Mouse (Mus musculus) gastrocnemius, adult 2 months (tissue): ENCODE measurements around the gene Ralgapa2. TPM values are rescaled to one million over a fixed set of nuclear protein-coding genes. Genes with fewer than 3 reads are reported as not detected.

Experiments
- DNase-seq: peaks from one replicate; pipeline ENCODE4 v3.0.0; 2022
- H3K27ac ChIP-seq: fragments of 200-600 bp; 2 replicates; pipeline ENCODE4 v1.8.1; 2022; ENCODE audit warnings: mild to moderate bottlenecking
- H3K4me3 ChIP-seq: fragments of 200-600 bp; 2 replicates; pipeline ENCODE4 v1.8.1; 2022; ENCODE audit warnings: mild to moderate bottlenecking, moderate library complexity
- CTCF ChIP-seq: fragments of 200-600 bp; IDR thresholded peaks from 2 replicates; pipeline ENCODE4 v1.8.1; 2022; ENCODE audit warnings: antibody characterized with exemption, mild to moderate bottlenecking, moderate library complexity
- intact Hi-C: fragments of 180-260 bp; cut with DNase I; formaldehyde crosslinking; loops from one replicate; pipeline ENCODE4 v1.15.1; 2025
- total RNA-seq, 2 experiments: library from RNA; stranded (reverse); gene quantifications; 2 replicates each; pipeline ENCODE4 v1.2.3; 2021

The Ralgapa2 gene
- total RNA-seq, 2 experiments from 2014 or later = 5.8 to 9.6 TPM

DNA sequence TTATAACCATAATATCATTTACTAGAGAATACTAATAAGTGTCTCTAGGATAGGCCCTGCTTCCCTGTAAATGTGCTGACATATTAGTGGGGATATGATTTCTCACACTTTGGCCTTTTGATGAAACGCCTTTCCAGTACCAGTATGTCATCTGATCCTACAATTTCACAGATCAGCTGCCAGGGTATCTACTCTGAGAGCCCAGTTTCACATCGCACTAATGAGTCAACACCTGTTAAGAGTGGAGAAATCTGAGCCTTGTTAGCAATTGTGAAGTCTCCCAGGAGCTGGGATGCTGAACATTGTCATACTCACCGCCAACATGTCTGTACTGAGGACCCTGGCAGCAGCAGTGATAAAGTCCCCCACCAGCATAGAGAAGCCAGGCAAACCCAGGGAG, 151.1 kb downstream of the Ralgapa2 start:
- intact Hi-C loops = no loop called here
- no peak overlapping the region for H3K4me3 ChIP-seq
- no peak overlapping the region for H3K27ac ChIP-seq
- no peak for DNase-seq
- TF ChIP-seq CTCF = no peak

- H3K4me3 ChIP-seq = no peak overlapping the region
- no peak for TF ChIP-seq CTCF
- DNase-seq = no peak
- no peak overlapping the region for H3K27ac ChIP-seq
- intact Hi-C loops = no loop called here
Observed at GRCm38 (mm10) chr2:146359676-146360075, 152.5 kb downstream of the Ralgapa2 start.

DNA sequence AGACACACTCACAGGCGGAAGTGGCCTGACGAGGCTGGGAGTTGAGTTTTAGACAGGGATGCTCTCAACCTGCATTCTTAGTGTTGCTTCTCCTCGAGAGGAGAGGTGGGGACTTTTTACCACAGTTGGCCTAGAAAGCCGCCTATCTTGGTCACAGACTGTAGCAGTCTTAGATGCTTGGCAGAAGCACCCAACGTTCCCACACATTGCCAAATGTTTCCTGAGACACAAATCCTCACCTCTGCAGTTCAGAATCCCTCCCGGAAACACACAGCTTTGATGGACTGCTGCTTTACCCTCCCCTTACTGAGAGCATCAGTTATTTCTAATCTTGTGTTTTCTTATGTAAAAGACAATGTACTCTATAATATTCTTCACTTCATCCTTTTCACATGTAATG, 155.6 kb downstream of the Ralgapa2 start:
- intact Hi-C loops = no loop called here
- H3K4me3 ChIP-seq = no peak overlapping the region
- TF ChIP-seq CTCF = no peak
- no peak for DNase-seq
- H3K27ac ChIP-seq = no peak overlapping the region

GRCm38 (mm10) chr2:146350230-146350629, 161.9 kb downstream of the Ralgapa2 start:
- intact Hi-C loops = no loop called here
- H3K27ac ChIP-seq = no peak overlapping the region
- no peak for DNase-seq
- no peak overlapping the region for H3K4me3 ChIP-seq
- TF ChIP-seq CTCF = no peak

GRCm38 (mm10) chr2:146347942-146348341, 164.2 kb downstream of the Ralgapa2 start:
- H3K4me3 ChIP-seq = no peak overlapping the region
- TF ChIP-seq CTCF = no peak
- DNase-seq = no peak
- no peak overlapping the region for H3K27ac ChIP-seq
- intact Hi-C loops = no loop called here

GRCm38 (mm10) chr2:146340090-146340489, 172.1 kb downstream of the Ralgapa2 start:
- TF ChIP-seq CTCF = no peak
- intact Hi-C loops = no loop called here
- DNase-seq = no peak
- no peak overlapping the region for H3K27ac ChIP-seq
- no peak overlapping the region for H3K4me3 ChIP-seq

- DNase-seq = no peak
- intact Hi-C loops = no loop called here
- Histone ChIP-seq H3K27ac (no peak overlapping the region), H3K4me3 (no peak overlapping the region)
- no peak for TF ChIP-seq CTCF
Observed at GRCm38 (mm10) chr2:146337540-146337939, 174.6 kb downstream of the Ralgapa2 start.

GRCm38 (mm10) chr2:146331894-146332476, 180.2 kb downstream of the Ralgapa2 start:
- no peak for TF ChIP-seq CTCF
- no peak overlapping the region for H3K4me3 ChIP-seq
- DNase-seq = no peak
- no peak overlapping the region for H3K27ac ChIP-seq
- intact Hi-C loops = no loop called here

DNA sequence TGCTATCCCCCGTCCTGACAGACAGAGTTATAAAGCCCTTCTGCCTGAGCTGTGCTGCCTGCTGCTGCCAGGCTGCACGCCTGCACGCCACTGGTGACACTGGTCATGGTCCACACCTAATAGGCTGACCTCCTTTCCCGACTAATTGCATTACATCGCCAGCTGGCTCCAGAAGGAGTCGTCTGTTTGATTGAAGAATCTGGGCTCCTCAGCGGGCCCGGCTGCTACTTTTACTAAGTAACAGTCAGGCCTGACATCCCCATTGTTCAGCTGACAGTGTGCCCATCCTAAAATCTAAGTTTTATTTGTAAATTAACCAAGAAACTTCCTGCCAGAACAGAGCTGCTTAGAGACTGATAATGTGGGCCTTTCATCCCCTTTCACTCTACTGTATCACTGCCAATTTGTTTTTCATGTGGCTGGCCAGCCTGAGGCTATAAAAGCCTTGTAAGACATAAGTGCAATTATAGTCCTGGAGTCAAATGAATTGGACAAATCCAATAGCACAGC, 181.3 kb downstream of the Ralgapa2 start:
- TF ChIP-seq CTCF = no peak
- Histone ChIP-seq H3K27ac (no peak overlapping the region), H3K4me3 (no peak overlapping the region)
- DNase-seq = peak; percentile 22
- intact Hi-C loops = no loop called here

DNA sequence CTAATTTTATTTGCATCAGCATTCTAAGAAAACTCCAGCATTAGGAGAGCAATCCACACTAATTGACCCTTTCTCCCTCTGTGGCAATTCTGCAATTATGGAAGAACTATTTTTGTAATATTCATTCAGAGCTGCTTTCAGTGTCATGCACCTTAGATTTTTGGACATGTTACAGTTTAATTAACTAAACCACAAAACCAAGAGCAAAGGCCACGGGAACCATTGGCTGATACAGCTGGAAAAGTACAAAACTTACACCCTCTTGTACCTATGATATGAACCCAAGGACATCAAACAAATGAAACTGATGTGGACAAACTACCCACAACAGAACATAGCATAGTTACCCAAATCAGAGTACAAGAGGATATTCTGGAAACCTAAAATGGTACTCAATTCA, 182.0 kb downstream of the Ralgapa2 start:
- intact Hi-C loops = no loop called here
- TF ChIP-seq CTCF = no peak
- Histone ChIP-seq H3K27ac (no peak overlapping the region), H3K4me3 (no peak overlapping the region)
- DNase-seq = no peak

DNA sequence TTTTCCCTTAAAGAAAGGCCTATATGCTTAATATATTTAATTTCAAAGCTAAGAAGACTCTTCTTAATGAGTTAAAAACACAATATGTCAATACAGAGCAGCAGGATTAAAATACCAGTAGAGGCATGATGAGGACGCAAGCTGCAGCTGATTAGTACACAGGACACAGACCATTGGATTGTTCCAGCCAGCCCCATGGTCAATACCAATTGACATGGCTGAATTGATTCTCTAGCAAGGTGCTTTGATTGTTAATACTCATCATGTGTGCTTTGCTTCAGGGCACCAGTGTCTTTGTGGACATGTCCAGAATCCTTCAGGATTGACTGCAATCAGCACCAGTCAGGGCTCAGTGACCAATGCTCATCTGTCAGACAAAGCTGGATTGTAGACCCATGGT, 185.5 kb downstream of the Ralgapa2 start:
- no peak for TF ChIP-seq CTCF
- H3K27ac ChIP-seq = no peak overlapping the region
- no peak overlapping the region for H3K4me3 ChIP-seq
- no peak for DNase-seq
- intact Hi-C loops = no loop called here

DNA sequence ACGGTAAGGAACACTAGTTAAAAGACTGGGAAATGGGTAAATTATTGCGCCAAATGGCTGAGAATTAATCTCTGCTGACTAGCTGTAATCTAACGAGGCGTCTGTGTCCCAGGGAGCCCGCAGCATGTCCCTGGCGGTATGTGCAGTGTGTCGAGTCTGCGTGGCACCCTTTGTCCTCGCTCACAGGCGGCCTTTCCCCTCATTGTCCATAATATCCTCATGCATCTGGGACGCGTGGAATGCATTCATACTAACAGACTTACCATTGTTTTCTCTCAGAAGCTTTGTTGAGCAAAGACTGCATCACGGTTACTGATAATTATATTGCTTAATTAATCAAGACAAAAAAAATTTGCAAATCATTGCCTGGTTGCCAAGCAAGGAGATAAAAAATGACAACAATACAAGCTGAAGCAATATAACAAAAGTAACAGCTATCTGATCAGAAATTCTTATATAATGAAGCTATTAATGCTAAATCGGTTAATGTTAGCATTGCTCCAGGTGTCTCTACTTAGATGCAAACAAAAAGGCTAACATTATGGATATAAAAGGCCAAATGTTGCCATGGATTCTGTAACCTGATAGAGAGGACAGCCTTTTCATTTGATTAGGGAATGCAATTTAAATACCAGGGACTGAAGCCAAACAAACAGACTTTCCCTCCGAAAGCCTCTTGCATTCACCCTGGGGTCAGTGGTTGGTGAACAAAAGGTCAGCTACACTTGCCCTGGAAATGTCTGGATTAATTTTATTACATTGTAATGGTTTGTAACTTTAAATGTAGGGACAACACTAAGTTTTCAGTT, 187.0 kb downstream of the Ralgapa2 start:
- DNase-seq = no peak
- intact Hi-C loops = no loop called here
- Histone ChIP-seq H3K27ac (no peak overlapping the region), H3K4me3 (no peak overlapping the region)
- TF ChIP-seq CTCF = no peak

DNA sequence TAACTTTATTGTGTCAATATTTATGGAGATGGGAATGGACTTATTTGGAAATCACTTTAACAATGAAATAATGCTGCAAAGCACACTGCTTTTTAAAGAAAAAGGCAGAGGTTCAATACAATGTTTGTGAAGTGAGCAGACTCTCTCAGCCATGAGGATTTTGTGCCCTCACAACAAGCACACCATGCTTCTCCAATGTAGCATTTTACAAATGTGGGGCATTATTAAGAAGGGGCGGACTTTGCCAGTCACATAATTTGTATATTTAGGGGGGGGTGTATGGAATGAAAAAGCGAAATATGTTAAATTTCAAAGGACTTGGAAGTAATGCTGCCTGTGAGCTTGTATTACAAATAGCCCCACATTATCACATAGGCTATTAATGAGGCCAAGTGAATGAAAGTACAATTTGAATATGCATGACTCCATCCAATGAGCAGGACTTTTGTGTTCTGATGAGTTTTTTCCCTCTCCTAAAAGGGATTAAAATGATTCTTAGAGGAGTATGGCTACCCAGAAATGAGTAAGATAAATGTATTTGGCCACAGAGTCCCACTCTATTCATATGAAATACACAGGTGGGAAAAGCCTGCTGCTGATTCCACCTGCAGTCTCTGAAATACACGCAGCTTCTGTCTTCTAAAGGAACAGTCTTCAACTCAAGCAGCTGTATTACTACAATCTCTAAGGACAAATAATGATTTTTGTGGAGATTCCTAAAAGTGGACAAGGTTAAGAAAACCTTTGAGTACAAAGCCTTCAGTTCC, 187.8 kb downstream of the Ralgapa2 start:
- Histone ChIP-seq H3K27ac (no peak overlapping the region), H3K4me3 (no peak overlapping the region)
- no peak for TF ChIP-seq CTCF
- intact Hi-C loops = no loop called here
- DNase-seq = no peak
